Mouse (Mus musculus) CH12.LX (cell line): ENCODE results near the gene Brsk1. TPM values are rescaled to one million over a fixed set of nuclear protein-coding genes. Genes with fewer than 3 reads are reported as not detected.
A peak's percentile ranks its signal among the peaks of the same experiment; 100 is the strongest.

Source experiments
- DNase-seq: peaks from one replicate; pipeline ENCODE4 v3.0.0-alpha.2; 2013; ENCODE audit errors: extremely low read depth
- H3K27ac ChIP-seq: 2 replicates; pipeline ENCODE4 v1.5.1; 2012; ENCODE audit warnings: low read depth, mild to moderate bottlenecking, control low read depth, moderate library complexity; ENCODE audit not compliant: insufficient read depth
- H3K27me3 ChIP-seq: replicated peaks from 2 replicates; pipeline ENCODE3; 2012; ENCODE audit warnings: inconsistent platforms
- H3K36me3 ChIP-seq, 2 experiments: replicated peaks in 1 of 2; 2 replicates each; pipeline versions ENCODE3 to v1.6.1; 2012; ENCODE audit warnings: inconsistent platforms in 1 of 2, low read length in 1 of 2, mild to moderate bottlenecking in 1 of 2, mixed read lengths in 1 of 2, moderate library complexity in 1 of 2; ENCODE audit not compliant: control insufficient read depth in 1 of 2, insufficient read depth in 1 of 2
- H3K4me1 ChIP-seq, 2 experiments: 2 replicates each; pipeline ENCODE4 v1.6.1; 2012; ENCODE audit warnings: inconsistent platforms in 1 of 2, moderate library complexity in 1 of 2; ENCODE audit not compliant: insufficient read depth in 2 of 2, control insufficient read depth in 1 of 2
- H3K4me2 ChIP-seq: 2 replicates; pipeline ENCODE4 v1.6.1; 2012; ENCODE audit warnings: low read depth, mild to moderate bottlenecking, control low read depth; ENCODE audit not compliant: poor library complexity, insufficient read depth, severe bottlenecking
- H3K4me3 ChIP-seq, 3 experiments: fragments of 150-350 bp in 1 of 3; sonication (generic) in 1 of 3; replicated peaks in 1 of 3; 2 replicates each; pipeline versions ENCODE3 to v1.5.1; 2011 to 2012; ENCODE audit warnings: low read depth in 2 of 3, low read length in 2 of 3, mild to moderate bottlenecking in 2 of 3, moderate library complexity in 2 of 3, control low read depth in 1 of 3, improper control_type of control experiment in 1 of 3, inconsistent platforms in 1 of 3, mixed read lengths in 1 of 3; ENCODE audit not compliant: poor library complexity in 1 of 3
- H3K79me2 ChIP-seq: replicated peaks from 2 replicates; pipeline ENCODE4 v1.6.1; 2012; ENCODE audit warnings: mild to moderate bottlenecking, moderate library complexity; ENCODE audit not compliant: control insufficient read depth, poor library complexity, insufficient read depth, severe bottlenecking; ENCODE audit errors: extremely low read depth
- H3K9ac ChIP-seq: 2 replicates; pipeline ENCODE4 v1.6.1; 2012; ENCODE audit warnings: low read depth, mild to moderate bottlenecking, control low read depth, moderate library complexity; ENCODE audit not compliant: insufficient read depth
- H3K9me3 ChIP-seq: replicated peaks from 2 replicates; pipeline ENCODE3; 2012; ENCODE audit warnings: low read length, inconsistent platforms, mixed read lengths
- ELF1 ChIP-seq: IDR thresholded peaks from 2 replicates; pipeline ENCODE4 v1.6.1; 2014; ENCODE audit warnings: low read depth, mild to moderate bottlenecking, inconsistent platforms, low read length, improper control_type of control experiment
- RCOR1 ChIP-seq: conservative IDR thresholded peaks from 2 replicates; pipeline ENCODE4 v1.6.1; 2012; ENCODE audit warnings: low read depth, mild to moderate bottlenecking, inconsistent platforms, low read length, improper control_type of control experiment
- dilution Hi-C: fragments of 300-500 bp; cut with MboI; formaldehyde crosslinking; loops from 2 replicates; pipeline ENCODE4 v1.14.3; 2020; ENCODE audit warnings: low sequenced_read_pairs; ENCODE audit not compliant: extremely low pct_unique_long_range_greater_than_20kb, extremely low pct_ligation_motif_present
- in situ Hi-C: fragments of 300-500 bp; cut with MboI; formaldehyde crosslinking; loops from 3 replicates; pipeline ENCODE4 v1.14.3; 2019; ENCODE audit warnings: low sequenced_read_pairs, low pct_ligation_motif_present, low pct_unique_long_range_greater_than_20kb, mixed read lengths
- polyA plus RNA-seq: library from polyadenylated mRNA; unstranded; fragments of >175 nt; gene quantifications from 2 replicates; pipeline ENCODE4 v1.2.1, GENCODE M21; 2012; ENCODE audit warnings: low read depth; ENCODE audit not compliant: insufficient read length
- total RNA-seq, 2 experiments: library from RNA; depleted of rRNA; stranded (reverse); fragments of 300-350 nt in 1 of 2; fragments of >200 nt in 1 of 2; gene quantifications; 2 replicates each; pipeline ENCODE4 v1.2.3; 2012 to 2014

The Brsk1 gene
- total and polyA plus RNA-seq, 3 experiments = 0.25 TPM; not detected in 2

DNA sequence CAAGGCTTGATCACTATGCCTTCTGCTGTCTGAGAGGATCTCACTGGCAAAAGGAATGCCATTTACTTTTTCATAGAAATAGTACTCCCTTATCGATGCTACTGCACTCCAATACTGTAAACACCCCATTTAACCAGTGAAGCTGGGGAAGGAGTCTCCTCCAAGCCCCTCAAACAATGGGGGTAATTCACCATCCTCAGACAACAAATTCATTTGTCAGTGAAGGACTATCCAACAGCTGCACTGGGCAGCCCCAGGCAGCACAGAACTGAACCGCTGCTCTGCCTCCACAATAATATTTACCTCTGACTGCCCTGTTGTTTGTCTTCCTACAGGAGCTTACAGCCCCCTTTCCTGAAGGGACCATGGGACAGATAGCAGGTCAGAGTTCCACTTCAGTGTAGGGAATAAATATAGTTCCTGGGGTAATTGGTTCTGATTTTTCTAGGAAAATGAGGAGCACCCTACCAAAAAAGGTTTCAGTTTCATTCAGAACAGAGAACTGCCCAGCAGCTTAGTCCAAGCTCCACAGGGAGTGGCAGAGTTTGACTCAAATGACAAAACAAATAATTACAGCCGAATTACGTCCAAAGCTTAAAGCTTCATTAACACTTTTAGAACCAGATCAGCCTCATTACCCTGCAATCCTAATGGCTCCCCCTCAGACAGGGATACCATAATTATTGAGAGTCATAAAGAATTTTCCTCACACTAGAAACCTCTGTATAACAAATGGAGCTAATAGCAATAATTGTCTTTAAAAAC lies 74.7 kb downstream of the Brsk1 start:
- no peak for TF ChIP-seq RCOR1
- no peak for TF ChIP-seq ELF1
- TF ChIP-seq, all 38 proteins: peak for 0
- Histone ChIP-seq H3K4me3 (no peak overlapping the region), H3K79me2 (no peaks in the 10 kb centered on the region), H3K36me3 (no peaks in the 10 kb centered on the region), H3K9ac (no peak overlapping the region), H3K4me1 (peaks cover 0 to 3% of the 10 kb centered on the region in 2 experiments; a peak in 1 of 4 replicates), H3K9me3 (no peaks in the 10 kb centered on the region), H3K27me3 (peaks cover 6% of the 10 kb centered on the region), H3K27ac (no peak overlapping the region), H3K4me2 (peak overlapping the region; percentile 62; the same call in 1 of the 2 replicates)
- in situ Hi-C loops = no loop called here
- no peak for DNase-seq
- dilution Hi-C loops = no loop called here

Other genes starting within 250 kb of the Brsk1 start
Only the 20 nearest of the 27 such genes appear.
- 0.25 and 0.30 TPM in 2 replicates for gene Tnnt1, start 174.2 kb upstream of the Brsk1 start, total RNA-seq (2012; rRNA removed)
- gene Tnnt1, start 174.2 kb upstream of the Brsk1 start, total RNA-seq (2014; rRNA removed) = 0.53 TPM in 1 of 2 replicates, not detected in the other
- 0.36 and 0.76 TPM in 2 replicates for gene Tnnt1, start 174.2 kb upstream of the Brsk1 start, polyA plus RNA-seq
- gene Tnni3, start 166.4 kb upstream of the Brsk1 start, total RNA-seq (2012; rRNA removed) = 0.51 and 0.59 TPM in 2 replicates
- gene Tnni3, start 166.4 kb upstream of the Brsk1 start, total RNA-seq (2014; rRNA removed) = 0.64 TPM in 1 of 2 replicates, not detected in the other
- 1.6 and 2.0 TPM in 2 replicates for gene Tnni3, start 166.4 kb upstream of the Brsk1 start, polyA plus RNA-seq
- gene Dnaaf3, start 158.2 kb upstream of the Brsk1 start, total RNA-seq (2012; rRNA removed) = 0.46 and 0.59 TPM in 2 replicates
- gene Dnaaf3, start 158.2 kb upstream of the Brsk1 start, total RNA-seq (2014; rRNA removed) = 0.16 TPM in 1 of 2 replicates, not detected in the other
- 0.83 and 1.1 TPM in 2 replicates for gene Dnaaf3, start 158.2 kb upstream of the Brsk1 start, polyA plus RNA-seq
- gene Syt5, start 143.1 kb upstream of the Brsk1 start, total RNA-seq (2012; rRNA removed) = 0.34 and 0.68 TPM in 2 replicates
- gene Syt5, start 143.1 kb upstream of the Brsk1 start, total RNA-seq (2014; rRNA removed) = 0.20 and 0.30 TPM in 2 replicates
- 0.30 and 0.46 TPM in 2 replicates for gene Syt5, start 143.1 kb upstream of the Brsk1 start, polyA plus RNA-seq
- gene Ptprh, start 86.6 kb upstream of the Brsk1 start, total RNA-seq (2012; rRNA removed) = not detected in 2 replicates
- gene Ptprh, start 86.6 kb upstream of the Brsk1 start, total RNA-seq (2014; rRNA removed) = not detected in 2 replicates
- not detected in 2 replicates for gene Ptprh, start 86.6 kb upstream of the Brsk1 start, polyA plus RNA-seq
- gene Tmem86b, start 59.2 kb upstream of the Brsk1 start, total RNA-seq (2012; rRNA removed) = 5.9 and 7.2 TPM in 2 replicates
- gene Tmem86b, start 59.2 kb upstream of the Brsk1 start, total RNA-seq (2014; rRNA removed) = 4.3 TPM in 2 replicates
- gene Tmem86b, start 59.2 kb upstream of the Brsk1 start, polyA plus RNA-seq = 9.1 and 10.6 TPM in 2 replicates
- 85.6 and 91.2 TPM in 2 replicates for gene Ppp6r1, start 31.6 kb upstream of the Brsk1 start, total RNA-seq (2012; rRNA removed)
- 53.0 and 59.2 TPM in 2 replicates for gene Ppp6r1, start 31.6 kb upstream of the Brsk1 start, total RNA-seq (2014; rRNA removed)
- gene Ppp6r1, start 31.6 kb upstream of the Brsk1 start, polyA plus RNA-seq = 108 and 118 TPM in 2 replicates
- 131 and 136 TPM in 2 replicates for gene Hspbp1, start 5.5 kb upstream of the Brsk1 start, total RNA-seq (2012; rRNA removed)
- gene Hspbp1, start 5.5 kb upstream of the Brsk1 start, total RNA-seq (2014; rRNA removed) = 92.3 and 98.8 TPM in 2 replicates
- gene Hspbp1, start 5.5 kb upstream of the Brsk1 start, polyA plus RNA-seq = 82.7 and 90.6 TPM in 2 replicates
- gene Tmem150b, start 34.6 kb downstream of the Brsk1 start, total RNA-seq (2012; rRNA removed) = 0.04 TPM in 1 of 2 replicates, not detected in the other
- 0.15 TPM in 1 of 2 replicates, not detected in the other for gene Tmem150b, start 34.6 kb downstream of the Brsk1 start, total RNA-seq (2014; rRNA removed)
- 0.12 and 0.17 TPM in 2 replicates for gene Tmem150b, start 34.6 kb downstream of the Brsk1 start, polyA plus RNA-seq
- gene Kmt5c, start 49.5 kb downstream of the Brsk1 start, total RNA-seq (2012; rRNA removed) = 27.4 and 41.2 TPM in 2 replicates
- gene Kmt5c, start 49.5 kb downstream of the Brsk1 start, total RNA-seq (2014; rRNA removed) = 41.3 and 44.0 TPM in 2 replicates
- gene Kmt5c, start 49.5 kb downstream of the Brsk1 start, polyA plus RNA-seq = 46.7 and 52.4 TPM in 2 replicates
- not detected in 2 replicates for gene Cox6b2, start 62.5 kb downstream of the Brsk1 start, total RNA-seq (2012; rRNA removed)
- not detected in 2 replicates for gene Cox6b2, start 62.5 kb downstream of the Brsk1 start, total RNA-seq (2014; rRNA removed)
- not detected in 2 replicates for gene Cox6b2, start 62.5 kb downstream of the Brsk1 start, polyA plus RNA-seq
- gene Fam71e2, start 80.7 kb downstream of the Brsk1 start, total RNA-seq (2012; rRNA removed) = not detected in 2 replicates
- gene Fam71e2, start 80.7 kb downstream of the Brsk1 start, total RNA-seq (2014; rRNA removed) = not detected in 2 replicates
- gene Fam71e2, start 80.7 kb downstream of the Brsk1 start, polyA plus RNA-seq = not detected in 2 replicates
- 0.17 TPM in 1 of 2 replicates, not detected in the other for gene Il11, start 92.3 kb downstream of the Brsk1 start, total RNA-seq (2012; rRNA removed)
- gene Il11, start 92.3 kb downstream of the Brsk1 start, total RNA-seq (2014; rRNA removed) = not detected in 2 replicates
- not detected in 2 replicates for gene Il11, start 92.3 kb downstream of the Brsk1 start, polyA plus RNA-seq
- gene Tmem190, start 92.3 kb downstream of the Brsk1 start, total RNA-seq (2012; rRNA removed) = not detected in 2 replicates
- gene Tmem190, start 92.3 kb downstream of the Brsk1 start, total RNA-seq (2014; rRNA removed) = not detected in 2 replicates
- gene Tmem190, start 92.3 kb downstream of the Brsk1 start, polyA plus RNA-seq = 0.68 TPM in 1 of 2 replicates, not detected in the other
- 12.3 and 17.7 TPM in 2 replicates for gene Tmem238, start 99.1 kb downstream of the Brsk1 start, total RNA-seq (2012; rRNA removed)
- 4.3 and 5.5 TPM in 2 replicates for gene Tmem238, start 99.1 kb downstream of the Brsk1 start, total RNA-seq (2014; rRNA removed)
- gene Tmem238, start 99.1 kb downstream of the Brsk1 start, polyA plus RNA-seq = 9.8 and 10.7 TPM in 2 replicates
- 2,147 and 2,603 TPM in 2 replicates for gene Rpl28, start 102.3 kb downstream of the Brsk1 start, total RNA-seq (2012; rRNA removed)
- gene Rpl28, start 102.3 kb downstream of the Brsk1 start, total RNA-seq (2014; rRNA removed) = 236 and 269 TPM in 2 replicates
- gene Rpl28, start 102.3 kb downstream of the Brsk1 start, polyA plus RNA-seq = 526 and 605 TPM in 2 replicates
- gene Ube2s, start 122.0 kb downstream of the Brsk1 start, total RNA-seq (2012; rRNA removed) = 238 and 304 TPM in 2 replicates
- gene Ube2s, start 122.0 kb downstream of the Brsk1 start, total RNA-seq (2014; rRNA removed) = 707 and 825 TPM in 2 replicates
- 392 and 452 TPM in 2 replicates for gene Ube2s, start 122.0 kb downstream of the Brsk1 start, polyA plus RNA-seq
- not detected in 2 replicates for gene Shisa7, start 154.1 kb downstream of the Brsk1 start, total RNA-seq (2012; rRNA removed)
- gene Shisa7, start 154.1 kb downstream of the Brsk1 start, total RNA-seq (2014; rRNA removed) = not detected in 2 replicates
- gene Shisa7, start 154.1 kb downstream of the Brsk1 start, polyA plus RNA-seq = not detected in 2 replicates
- 10.8 and 19.5 TPM in 2 replicates for gene Isoc2b, start 179.7 kb downstream of the Brsk1 start, total RNA-seq (2012; rRNA removed)
- gene Isoc2b, start 179.7 kb downstream of the Brsk1 start, total RNA-seq (2014; rRNA removed) = 10.0 and 10.2 TPM in 2 replicates
- 3.9 and 4.7 TPM in 2 replicates for gene Isoc2b, start 179.7 kb downstream of the Brsk1 start, polyA plus RNA-seq
- gene Isoc2a, start 186.5 kb downstream of the Brsk1 start, total RNA-seq (2012; rRNA removed) = 15.3 and 15.4 TPM in 2 replicates
- gene Isoc2a, start 186.5 kb downstream of the Brsk1 start, total RNA-seq (2014; rRNA removed) = 8.4 and 8.6 TPM in 2 replicates
- gene Isoc2a, start 186.5 kb downstream of the Brsk1 start, polyA plus RNA-seq = 12.9 and 19.0 TPM in 2 replicates